Mouse (Mus musculus) cortical plate, adult 2 months (tissue): ENCODE measurements around the gene Trim59. TPM values are rescaled to one million over a fixed set of nuclear protein-coding genes. Genes with fewer than 3 reads are reported as not detected.

Source experiments
- H3K27ac ChIP-seq: fragments of 200-500 bp; 2 replicates; pipeline ENCODE4 v1.5.1; 2012; ENCODE audit warnings: low read length, control low read depth, inconsistent platforms; ENCODE audit not compliant: insufficient read depth
- H3K4me1 ChIP-seq: fragments of 200-500 bp; 2 replicates; pipeline ENCODE4 v1.6.1; 2011; ENCODE audit warnings: low read length; ENCODE audit not compliant: control insufficient read depth, insufficient read depth
- H3K4me3 ChIP-seq: fragments of 200-500 bp; 2 replicates; pipeline ENCODE4 v1.5.1; 2011; ENCODE audit warnings: mild to moderate bottlenecking, low read length, control low read depth; ENCODE audit not compliant: insufficient read depth
- CTCF ChIP-seq: fragments of 200-500 bp; IDR thresholded peaks from 2 replicates; pipeline ENCODE4 v1.5.1; 2011; ENCODE audit warnings: mild to moderate bottlenecking, control low read depth, low read length; ENCODE audit not compliant: insufficient read depth; ENCODE audit errors: extremely low read depth
- POLR2A ChIP-seq: fragments of 200-500 bp; IDR thresholded peaks from 2 replicates; pipeline ENCODE4 v1.6.1; 2011; ENCODE audit warnings: mild to moderate bottlenecking, low read length, control low read depth; ENCODE audit not compliant: insufficient read depth; ENCODE audit errors: extremely low read depth
- polyA plus RNA-seq: library from polyadenylated mRNA; depleted of rRNA; stranded (reverse); fragments of >200 nt; gene quantifications from 2 replicates; pipeline ENCODE4 v1.2.3, GENCODE M21; 2012; rRNA removed

The Trim59 gene
- 10.5 and 13.4 TPM in 2 replicates for polyA plus RNA-seq

GRCm38 (mm10) chr3:69044645-69045399 lies at the start of gene Trim59:
Gene Trim59, minus strand, starts transcription at chr3:69044755.
- Histone ChIP-seq H3K4me3 (peak within 1 kb of the TSS; percentile 59), H3K27ac (peak within 1 kb of the TSS; percentile 70), H3K4me1 (no peaks in the 10 kb centered on the region)
- TF ChIP-seq CTCF (no peak), POLR2A (peak; percentile 55; the same call in 1 of the 2 replicates)

GRCm38 (mm10) chr3:69064005-69064404 lies 19.4 kb upstream of the Trim59 start:
- TF ChIP-seq POLR2A (no peak), CTCF (no peak)
- no peak overlapping the region for H3K4me3 ChIP-seq
- H3K4me1 ChIP-seq, result no peaks in the 10 kb centered on the region
- no peak overlapping the region for H3K27ac ChIP-seq

GRCm38 (mm10) chr3:69062764-69063163 lies 18.2 kb upstream of the Trim59 start:
- no peak for TF ChIP-seq CTCF
- no peak for TF ChIP-seq POLR2A
- Histone ChIP-seq H3K4me3 (no peak overlapping the region), H3K27ac (no peak overlapping the region), H3K4me1 (no peaks in the 10 kb centered on the region)

- no peak overlapping the region for H3K27ac ChIP-seq
- H3K4me3 ChIP-seq, result no peak overlapping the region
- no peaks in the 10 kb centered on the region for H3K4me1 ChIP-seq
- no peak for TF ChIP-seq POLR2A
- TF ChIP-seq CTCF, result no peak
These were observed 16.1 kb upstream of the Trim59 start for GRCm38 (mm10) chr3:69060672-69061071.

GRCm38 (mm10) chr3:69055871-69056270 lies 11.3 kb upstream of the Trim59 start:
- Histone ChIP-seq H3K27ac (no peak overlapping the region), H3K4me3 (no peak overlapping the region), H3K4me1 (no peaks in the 10 kb centered on the region)
- no peak for TF ChIP-seq CTCF
- no peak for TF ChIP-seq POLR2A

GRCm38 (mm10) chr3:69054760-69055432 lies 10.3 kb upstream of the Trim59 start:
- TF ChIP-seq POLR2A (no peak), CTCF (no peak)
- Histone ChIP-seq H3K4me3 (no peak overlapping the region), H3K4me1 (no peaks in the 10 kb centered on the region)

GRCm38 (mm10) chr3:69051894-69052293 lies 7.3 kb upstream of the Trim59 start:
- TF ChIP-seq POLR2A (no peak), CTCF (no peak)
- Histone ChIP-seq H3K27ac (no peak overlapping the region), H3K4me1 (no peaks in the 10 kb centered on the region), H3K4me3 (no peak overlapping the region)

More at GRCm38 (mm10) chr3:69054760-69055432, 10.3 kb upstream of the Trim59 start:
- no peak overlapping the region for H3K27ac ChIP-seq

GRCm38 (mm10) chr3:69049011-69049410 lies 4.5 kb upstream of the Trim59 start:
- Histone ChIP-seq H3K4me3 (no peak overlapping the region), H3K4me1 (no peaks in the 10 kb centered on the region), H3K27ac (peak overlapping the region; percentile 82; the same call in 1 of the 2 replicates)
- TF ChIP-seq CTCF (no peak), POLR2A (no peak)

GRCm38 (mm10) chr3:69047684-69048083 lies 3.1 kb upstream of the Trim59 start:
- no peak for TF ChIP-seq POLR2A
- no peak for TF ChIP-seq CTCF
- H3K4me3 ChIP-seq, result no peak overlapping the region
- H3K27ac ChIP-seq, result peak overlapping the region; percentile 87
- H3K4me1 ChIP-seq, result no peaks in the 10 kb centered on the region
